Mouse (Mus musculus) layer of hippocampus, adult 18-20 months (tissue): ENCODE results near the gene Ece1. TPM values are rescaled to one million over a fixed set of nuclear protein-coding genes. Genes with fewer than 3 reads are reported as not detected.
A peak's percentile ranks its signal among the peaks of the same experiment; 100 is the strongest.
"Not testable (repeated sequence)": the region's sequence is repeated elsewhere in the genome, so short reads cannot be mapped to it uniquely, and the experiment has no call there.

Experiments used
- DNase-seq, 2 experiments: peaks; one replicate each; pipeline ENCODE4 v3.0.0; 2022; ENCODE audit warnings: low spot score in 2 of 2
- total RNA-seq, 2 experiments: library from RNA; stranded (reverse); gene quantifications; 2 replicates each; pipeline ENCODE4 v1.2.3; 2021

Gene Ece1
- total RNA-seq, 2 experiments from 2014 or later = 48.8 to 53.8 TPM

- not testable (repeated sequence) for DNase-seq
These were observed 117.1 kb downstream of the Ece1 start for GRCm38 (mm10) chr4:137979066-137979644.

GRCm38 (mm10) chr4:137982869-137983268, 120.8 kb downstream of the Ece1 start:
- no peak for DNase-seq

DNA sequence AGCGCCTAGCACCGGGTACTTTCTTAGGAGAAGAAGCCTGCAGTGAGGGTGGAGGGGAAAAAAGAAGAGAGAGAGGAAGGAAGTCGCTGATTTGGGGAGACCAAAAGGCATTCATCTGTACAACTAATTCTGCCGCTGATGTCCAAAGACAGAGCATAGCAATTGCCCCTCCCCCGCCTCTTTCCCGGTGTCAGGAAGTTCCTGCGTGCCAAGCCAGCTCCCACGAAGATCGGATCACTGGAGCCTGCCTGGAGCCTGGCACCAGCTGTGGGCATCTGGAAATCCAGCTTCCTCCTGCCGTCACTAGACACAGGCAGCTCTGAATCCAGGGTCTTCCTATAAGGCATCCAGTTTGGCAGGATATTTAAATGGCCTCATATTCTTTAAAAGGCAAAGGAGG, 122.2 kb downstream of the Ece1 start:
- DNase-seq = no peak

- no peak for DNase-seq
These were observed 122.7 kb downstream of the Ece1 start for GRCm38 (mm10) chr4:137984746-137985145.

GRCm38 (mm10) chr4:137989426-137989825, 127.4 kb downstream of the Ece1 start:
- no peak for DNase-seq

DNA sequence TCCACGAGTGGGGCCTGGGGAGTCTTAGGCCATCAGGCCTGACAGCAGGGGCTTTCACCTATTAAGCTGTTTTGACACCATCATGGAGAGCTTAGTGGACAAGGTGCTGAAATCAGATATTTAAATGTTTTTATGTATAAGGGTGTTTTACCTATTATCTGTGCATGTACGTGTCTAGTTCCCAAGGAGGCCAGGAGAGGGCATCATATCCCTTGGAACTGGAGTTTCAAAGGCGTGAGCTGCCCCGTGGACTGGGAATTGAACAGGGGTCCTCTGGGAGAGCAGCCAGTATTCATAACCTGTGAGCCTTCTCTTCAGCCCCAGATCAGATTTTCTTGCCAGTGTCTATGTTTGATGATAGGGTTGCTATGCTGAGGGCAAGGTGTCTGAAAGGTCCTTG, 128.4 kb downstream of the Ece1 start:
- no peak for DNase-seq

DNA sequence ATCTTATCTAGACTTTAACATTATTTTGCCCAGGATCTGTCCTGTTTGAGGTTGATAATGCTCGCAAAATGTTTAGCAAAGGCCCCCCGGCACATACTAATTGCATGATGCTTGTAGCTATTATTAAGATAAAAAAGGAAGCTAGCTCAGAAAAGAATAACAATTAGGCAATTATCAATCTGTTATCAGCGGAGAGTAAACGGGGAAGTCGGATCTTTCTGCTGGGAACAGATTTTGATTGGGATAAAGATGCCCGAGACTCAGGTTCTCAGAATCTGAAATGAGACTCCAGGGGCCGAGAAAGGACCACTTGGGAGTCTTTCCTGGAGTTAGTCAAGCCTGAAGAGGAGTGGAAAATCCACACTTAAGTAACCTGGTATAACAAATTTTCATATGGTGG, 129.2 kb downstream of the Ece1 start:
- no peak for DNase-seq

DNA sequence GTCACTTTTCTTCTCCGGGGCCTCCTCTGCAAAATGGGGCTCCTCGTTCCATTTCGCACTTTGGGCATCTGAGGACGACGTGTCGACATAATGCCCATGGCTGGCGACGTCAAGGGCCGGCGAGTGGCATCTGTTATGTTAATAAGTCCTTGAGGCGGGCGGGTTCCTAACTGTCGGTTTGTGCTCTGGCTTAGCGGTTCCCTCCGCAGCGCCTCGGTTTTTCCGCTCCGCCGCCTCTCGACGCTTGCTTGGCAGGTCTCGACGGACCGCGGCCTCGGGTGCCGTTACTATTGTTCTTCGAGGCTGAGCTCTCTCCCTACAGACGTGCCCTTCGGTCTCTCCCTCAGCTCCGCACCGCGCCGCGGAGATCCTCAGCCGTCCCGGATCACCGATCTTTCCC, 130.9 kb downstream of the Ece1 start, which contains the start of gene Eif4g3:
TSS of gene Eif4g3 (plus strand) at position 133 of the 400 bp plus-strand sequence.
- no peak for DNase-seq

- peak; percentile 96 to 99 for DNase-seq
These were observed 131.3 kb downstream of the Ece1 start for GRCm38 (mm10) chr4:137993291-137993758.

GRCm38 (mm10) chr4:137993821-137994561, 132.0 kb downstream of the Ece1 start:
- DNase-seq = peak in 1 of 2 experiments; percentile 50

- DNase-seq = no peak
These were observed 132.7 kb downstream of the Ece1 start for GRCm38 (mm10) chr4:137994562-137995336.

DNA sequence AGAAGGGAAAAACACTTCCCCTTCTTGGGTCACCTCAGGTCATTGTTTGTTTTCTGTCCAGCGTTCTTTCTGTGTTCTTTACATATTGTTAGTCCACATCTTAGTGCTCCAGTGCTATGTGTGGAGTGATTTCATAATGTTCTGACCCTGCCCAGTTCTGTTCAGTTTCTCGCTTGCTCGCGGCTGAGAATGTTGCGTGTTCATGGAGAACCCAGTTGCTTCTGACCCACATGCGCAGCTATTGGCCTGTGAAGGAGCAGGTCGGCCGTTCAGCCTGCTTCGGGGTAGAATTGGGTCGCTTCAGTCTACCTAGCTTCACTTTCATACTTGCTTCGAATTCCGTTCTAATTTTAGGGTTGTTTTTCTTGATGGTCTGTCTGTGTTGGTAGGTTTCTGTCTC, 133.4 kb downstream of the Ece1 start:
- DNase-seq = no peak

DNA sequence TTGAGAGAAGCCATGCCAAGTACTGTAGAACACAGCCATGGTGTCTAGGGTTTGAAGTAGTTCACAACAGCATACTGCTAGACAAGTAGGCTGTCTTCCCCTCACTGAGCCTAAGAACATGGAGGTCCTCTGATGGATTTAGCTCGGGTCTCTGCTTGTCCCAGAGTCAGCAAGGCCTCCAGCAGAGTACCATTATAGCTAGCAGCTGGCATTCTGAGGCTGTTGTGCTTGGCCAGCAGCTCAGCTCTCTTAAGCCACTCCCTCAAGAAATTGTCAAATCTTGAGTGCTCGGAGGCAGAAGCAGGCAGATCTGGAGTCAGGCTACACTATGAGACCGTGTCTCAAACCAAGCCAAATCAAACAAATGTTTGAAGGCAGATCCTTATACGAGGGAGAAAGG, 136.2 kb downstream of the Ece1 start:
- no peak for DNase-seq

- DNase-seq = no peak
These were observed 138.6 kb downstream of the Ece1 start for GRCm38 (mm10) chr4:138000682-138001081.

GRCm38 (mm10) chr4:138003909-138004610, 142.0 kb downstream of the Ece1 start:
- DNase-seq = no peak

GRCm38 (mm10) chr4:138005781-138006180, 143.7 kb downstream of the Ece1 start:
- no peak for DNase-seq

- no peak for DNase-seq
These were observed 145.0 kb downstream of the Ece1 start for GRCm38 (mm10) chr4:138006951-138007613.

- DNase-seq = no peak
These were observed 146.6 kb downstream of the Ece1 start for GRCm38 (mm10) chr4:138008646-138009045.

DNA sequence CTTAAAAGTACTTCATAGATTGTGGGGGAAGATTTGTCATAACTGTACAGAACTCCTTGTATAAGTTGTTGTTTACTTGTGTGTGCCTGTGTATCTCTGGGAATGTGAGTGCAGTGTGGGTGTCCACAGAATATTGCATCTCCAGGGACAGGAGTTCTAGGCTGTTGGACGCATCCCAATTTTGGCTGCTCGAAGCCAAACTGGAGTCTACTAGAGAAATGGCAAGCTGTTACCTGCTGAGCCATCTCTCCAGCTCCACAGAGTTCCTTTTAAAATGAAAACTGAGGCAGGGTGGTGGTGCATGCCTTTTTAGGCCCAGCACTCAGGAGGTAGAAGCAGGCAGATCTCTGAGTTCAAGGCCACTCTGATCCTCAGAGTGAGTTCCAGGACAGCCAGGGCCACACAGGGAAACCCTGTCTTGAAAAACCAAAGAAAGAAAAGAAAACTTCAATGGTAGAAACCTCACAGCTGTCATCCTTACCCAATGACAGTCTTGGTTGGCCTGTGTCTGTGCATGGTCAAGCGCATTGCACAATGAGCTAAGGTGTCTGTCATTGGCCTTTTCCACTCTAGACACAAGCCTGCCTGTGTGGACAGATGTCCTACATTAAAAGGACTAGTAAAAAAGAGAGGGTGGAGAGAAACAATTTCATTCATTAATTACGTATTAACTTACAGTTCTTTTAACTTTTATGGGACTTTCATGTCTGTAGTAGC, 147.9 kb downstream of the Ece1 start:
- DNase-seq = no peak
